Mouse (Mus musculus): ENCODE measurements at regions not wholly inside any gene's neighbourhood (a gene's known extent, or its start where the extent isn't known, plus 50 kb on each side); places are given as distances from the start of the nearest gene placed in this dataset.

DNA sequence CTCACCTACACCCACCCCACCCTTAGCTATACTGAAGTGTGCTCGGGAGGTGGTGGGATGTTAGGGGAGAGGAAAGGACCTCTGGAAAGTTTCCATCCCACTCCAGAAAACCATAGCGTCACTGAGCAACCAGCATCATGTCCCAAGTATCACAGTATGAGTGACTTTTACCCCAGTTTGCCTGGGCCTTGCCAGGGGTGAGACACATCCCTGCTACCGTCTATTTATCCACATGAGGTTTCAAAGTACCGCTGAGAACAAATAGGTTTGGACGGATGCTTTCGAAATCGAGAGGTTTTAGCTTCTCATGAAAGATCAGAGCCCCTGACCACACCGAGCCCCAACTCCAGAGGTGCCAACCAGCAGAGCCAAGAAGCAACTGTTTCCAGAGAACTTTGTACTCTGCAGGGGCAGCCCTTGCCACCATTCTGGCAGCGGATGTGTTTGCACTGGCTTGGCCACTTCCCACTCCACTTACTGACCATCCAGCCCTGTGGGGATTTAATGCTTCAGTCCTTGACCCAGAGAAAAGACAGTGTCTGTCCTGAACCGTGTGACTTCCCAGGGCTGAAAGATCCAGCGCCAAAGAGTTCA, 107.3 kb upstream of the Nectin1 start:
- no peak for DNase-seq

DNA sequence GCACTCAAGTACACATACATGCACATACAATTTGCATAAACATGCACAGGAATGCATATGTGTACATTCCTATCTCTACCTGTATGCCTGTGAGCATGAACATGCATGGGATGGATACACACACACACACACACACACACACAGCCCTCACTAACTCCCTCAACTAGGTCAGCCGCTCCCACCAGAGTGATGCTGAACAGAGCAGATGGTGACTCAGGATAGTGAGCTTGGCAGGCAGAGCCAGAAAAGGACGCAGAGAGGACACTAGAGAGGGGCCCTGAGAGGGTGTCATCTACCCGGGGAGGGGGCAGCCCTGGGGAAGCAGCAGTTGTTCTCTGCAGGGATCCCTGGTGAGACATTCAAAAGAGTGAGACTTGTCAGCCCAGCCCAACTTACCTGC, 85.6 kb upstream of the Nectin1 start:
- no peak for DNase-seq

DNA sequence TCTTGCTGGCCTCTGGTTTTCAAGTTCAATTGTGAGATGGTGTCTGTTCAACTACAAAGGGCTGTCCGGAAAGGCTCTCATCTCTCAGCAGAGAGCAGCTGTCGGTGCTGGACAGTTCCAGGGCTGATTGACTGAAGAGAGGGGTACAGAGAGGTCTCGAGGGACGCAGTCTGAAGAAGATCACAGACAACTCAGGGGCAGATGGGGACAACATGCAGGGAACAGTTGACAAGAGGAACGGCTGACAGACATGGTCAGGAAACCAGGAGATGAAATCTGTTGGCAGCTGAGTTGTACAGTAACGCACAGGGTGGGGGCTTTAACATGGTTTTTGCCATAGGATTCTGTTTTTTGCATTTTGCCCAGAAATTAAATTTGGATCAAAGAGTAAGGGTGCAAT, 84.5 kb upstream of the Nectin1 start:
- DNase-seq = no peak

GRCm38 (mm10) chr9:43660151-43660550, 83.6 kb upstream of the Nectin1 start:
- no peak for DNase-seq

DNA sequence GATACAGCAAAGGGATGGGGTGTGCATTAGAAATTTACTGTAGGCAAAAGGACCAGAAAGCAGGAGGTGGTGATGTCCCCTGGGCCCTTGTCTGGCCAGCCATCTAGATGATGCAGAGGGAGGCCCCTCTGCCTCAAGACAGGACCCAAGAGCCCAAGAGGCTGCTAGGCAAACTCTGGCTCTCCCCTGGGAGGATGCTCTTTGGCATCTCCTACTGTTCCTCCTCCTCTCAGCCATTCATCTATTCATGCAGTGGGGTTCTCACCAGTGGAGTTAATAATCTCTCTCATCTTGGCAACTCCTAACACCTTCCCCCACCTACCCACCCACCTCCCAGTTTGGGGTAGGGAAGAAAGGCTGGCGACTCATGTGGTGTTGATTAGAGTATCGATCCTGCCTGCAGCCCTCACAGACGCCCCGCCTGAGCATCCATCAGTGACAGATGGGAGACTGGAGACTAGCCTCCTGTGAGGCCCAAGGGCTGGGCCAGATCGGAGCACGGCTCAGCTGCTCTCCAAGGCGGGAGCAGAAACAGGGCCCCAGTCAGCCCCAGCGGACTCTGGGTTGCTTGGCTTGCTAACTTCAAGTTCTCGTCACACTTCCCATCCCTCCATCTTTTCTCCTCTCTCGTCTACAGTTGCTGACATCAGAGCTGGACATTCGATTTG, 82.8 kb upstream of the Nectin1 start:
- no peak for DNase-seq

- DNase-seq = no peak
These were observed 82.1 kb upstream of the Nectin1 start for GRCm38 (mm10) chr9:43661646-43662045.

DNA sequence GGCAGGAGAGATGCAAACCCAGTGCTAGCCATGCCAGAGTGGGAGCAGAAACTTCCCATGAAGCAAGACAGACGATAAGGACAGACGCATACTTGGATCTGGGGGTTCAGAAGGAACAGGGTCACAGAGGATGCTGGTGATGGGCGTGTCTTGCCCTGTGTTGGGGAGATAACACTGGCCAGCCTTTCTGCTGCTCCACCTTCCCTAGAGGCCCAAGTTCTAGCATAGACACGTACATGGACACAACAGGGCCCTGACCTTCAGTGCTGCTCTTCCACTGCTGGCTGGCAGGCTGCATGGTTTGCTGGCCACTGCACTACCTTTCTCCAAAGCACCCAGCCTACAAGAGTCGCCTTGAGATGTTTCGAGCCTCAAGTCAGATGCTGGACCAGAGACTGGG, 76.4 kb upstream of the Nectin1 start:
- DNase-seq = no peak

DNA sequence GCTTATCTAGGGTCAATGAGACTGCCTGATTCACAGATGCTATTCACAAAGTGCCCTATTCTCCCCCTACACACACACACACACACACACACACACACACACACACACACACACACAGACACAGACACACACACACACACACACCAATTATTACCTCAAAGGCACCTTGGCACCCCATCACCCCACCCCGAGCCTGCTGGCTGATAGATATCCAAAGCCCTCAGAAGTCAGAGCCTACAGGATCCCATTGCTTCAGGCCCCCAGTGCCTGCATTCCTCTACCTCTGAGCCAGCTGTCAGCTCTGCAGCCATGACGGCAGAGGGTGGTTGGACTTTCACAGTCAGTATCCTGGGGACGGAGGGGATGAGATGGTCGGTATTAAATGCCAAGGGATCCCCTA, 75.8 kb upstream of the Nectin1 start:
- no peak for DNase-seq

DNA sequence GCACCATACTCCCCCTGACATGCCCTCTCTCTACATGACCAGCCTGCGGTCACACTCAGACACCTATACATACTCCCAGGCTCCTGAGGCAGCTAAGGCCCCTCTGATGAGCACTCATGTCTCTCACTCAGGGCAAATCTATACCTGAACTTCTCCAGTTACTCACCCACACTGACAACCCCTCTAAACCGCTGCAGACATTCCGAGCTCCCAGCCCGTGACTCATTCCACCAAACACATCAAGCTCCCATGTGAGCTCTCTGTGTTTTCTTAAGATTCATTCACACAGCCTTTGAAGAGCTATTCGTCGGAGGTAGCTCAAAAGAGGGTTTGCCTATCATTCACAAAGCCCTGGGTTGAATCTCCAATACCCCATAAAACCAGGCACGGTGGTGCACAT, 75.1 kb upstream of the Nectin1 start:
- no peak for DNase-seq

DNA sequence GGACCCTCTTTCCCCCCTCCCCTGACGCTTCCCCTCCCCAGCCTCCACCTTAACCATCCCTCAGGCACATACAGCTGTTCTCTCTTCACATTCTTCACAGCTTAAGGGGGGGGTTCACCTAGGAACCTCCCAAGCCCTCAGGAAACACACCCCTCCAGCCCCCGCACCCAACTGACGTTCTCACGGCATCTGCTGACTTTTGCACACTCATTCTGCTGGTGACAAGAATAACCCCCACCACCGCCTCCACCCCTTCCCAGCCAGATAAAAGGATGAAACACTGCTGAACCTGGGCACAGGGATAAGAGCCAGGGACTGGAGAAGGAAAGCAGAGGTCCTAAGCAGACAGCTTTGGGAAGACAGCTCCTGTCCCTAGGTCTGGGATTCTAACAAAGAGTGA, 73.2 kb upstream of the Nectin1 start:
- no peak for DNase-seq

- no peak for DNase-seq
These were observed 70.6 kb upstream of the Nectin1 start for GRCm38 (mm10) chr9:43673171-43673680.

- DNase-seq = no peak
These were observed 69.5 kb upstream of the Nectin1 start for GRCm38 (mm10) chr9:43674321-43674720.

- no peak for DNase-seq
These were observed 67.8 kb upstream of the Nectin1 start for GRCm38 (mm10) chr9:43676011-43676410.

- no peak for DNase-seq
These were observed 64.5 kb upstream of the Nectin1 start for GRCm38 (mm10) chr9:43679331-43679730.

- DNase-seq = no peak
These were observed 62.5 kb upstream of the Nectin1 start for GRCm38 (mm10) chr9:43681317-43681716.

DNA sequence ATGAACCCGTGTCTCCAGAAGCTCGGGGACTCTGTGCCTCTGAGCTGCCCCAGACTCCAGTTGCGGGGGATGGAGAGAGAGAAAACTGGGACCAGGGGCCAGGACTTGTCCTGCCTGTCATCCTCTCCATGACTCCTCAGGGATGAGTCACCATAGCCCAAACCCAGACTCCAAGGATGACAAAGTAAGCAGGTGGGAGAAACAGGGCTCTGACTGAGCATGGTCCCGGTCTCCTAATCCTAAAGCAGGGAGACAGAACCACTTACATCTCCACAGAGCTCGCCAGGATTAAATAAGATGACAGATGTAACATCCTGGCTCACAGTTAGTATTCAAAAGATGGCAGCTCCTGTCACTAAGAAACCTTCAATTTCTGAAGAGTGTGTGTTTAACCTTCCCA, 61.7 kb upstream of the Nectin1 start:
- DNase-seq = no peak

DNA sequence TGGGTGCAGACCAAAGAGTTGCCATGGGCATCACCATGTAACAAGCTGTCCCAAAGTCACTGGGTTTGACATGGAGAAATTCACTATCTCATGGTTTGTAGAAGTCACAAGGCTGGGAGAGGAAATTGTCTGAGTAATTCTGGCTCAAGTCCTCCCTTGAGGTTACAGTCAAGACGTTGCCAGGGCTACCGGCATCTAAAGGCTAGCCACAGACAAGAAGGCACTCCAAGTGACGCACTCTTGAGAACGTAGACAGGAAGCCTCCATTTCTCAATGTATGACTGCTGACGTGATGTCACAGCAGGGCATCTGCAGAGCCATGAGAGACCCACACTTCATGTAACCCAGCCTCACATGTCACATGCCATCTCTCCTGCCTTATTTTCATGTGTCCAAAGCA, 59.2 kb upstream of the Nectin1 start:
- no peak for DNase-seq

DNA sequence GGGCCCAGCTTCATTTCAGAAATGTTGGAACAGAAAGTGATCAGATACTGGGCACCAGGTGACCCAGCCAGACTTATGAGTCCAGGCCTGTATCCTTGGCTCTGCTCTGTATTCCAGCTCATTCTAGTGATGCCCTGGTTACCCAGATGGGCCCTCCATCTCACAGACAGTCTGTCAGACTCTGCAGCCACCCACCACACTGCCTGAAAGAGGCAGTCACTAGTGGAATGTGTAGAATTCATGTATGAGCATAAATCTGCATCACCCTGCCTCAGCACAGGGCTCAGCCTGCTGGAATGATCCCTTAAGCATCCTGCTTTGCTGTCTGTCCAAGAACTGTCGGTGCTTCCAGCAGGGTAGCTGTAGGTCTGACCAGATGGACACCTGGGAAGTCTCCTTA, 51.8 kb upstream of the Nectin1 start:
- no peak for DNase-seq

DNA sequence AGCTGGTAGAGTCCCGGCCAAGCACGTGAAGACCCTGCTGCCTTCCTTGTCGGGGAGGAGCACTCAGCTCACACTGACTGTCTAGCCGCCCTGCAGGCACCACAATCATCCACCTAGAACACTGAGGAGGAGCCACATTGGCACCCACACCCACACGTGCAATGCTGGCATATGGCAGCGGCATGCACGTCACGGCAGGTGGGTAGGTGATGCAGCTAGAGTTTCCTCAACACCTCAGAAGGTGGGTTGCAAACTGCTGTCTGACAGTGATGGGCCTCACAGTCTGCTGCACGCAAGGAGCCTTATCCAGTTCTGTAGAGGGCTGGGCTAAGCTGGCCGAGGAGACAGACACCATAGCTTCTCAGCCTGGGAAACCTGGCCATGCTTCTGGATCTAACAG, 51.2 kb upstream of the Nectin1 start:
- DNase-seq = no peak

Data from thymus, postnatal 14 days (tissue).